Mouse (Mus musculus) embryonic facial prominence, embryonic 14.5 days (tissue): ENCODE data around the gene Mob3c. TPM values are rescaled to one million over a fixed set of nuclear protein-coding genes. Genes with fewer than 3 reads are reported as not detected.

Experiments
- ATAC-seq: fragments of 200-750 bp; cut with Nextera tagmentation; 2 replicates; pipeline ENCODE4 v1.8.0; 2017; ENCODE audit warnings: low read depth, moderate number of reproducible peaks, moderate TSS enrichment
- DNase-seq: peaks from one replicate; pipeline ENCODE4 v3.0.0-alpha.2; 2015; ENCODE audit warnings: low spot score
- H3K27ac ChIP-seq: fragments of 300-500 bp; sonication (generic); replicated peaks from 2 replicates; pipeline ENCODE4 v1.5.1; 2014; ENCODE audit warnings: low read depth, mild to moderate bottlenecking, low read length, moderate library complexity
- H3K27me3 ChIP-seq: fragments of 300-500 bp; sonication (generic); replicated peaks from 2 replicates; pipeline ENCODE4 v1.6.1; 2014; ENCODE audit warnings: low read length; ENCODE audit not compliant: control insufficient read depth, insufficient read depth
- H3K36me3 ChIP-seq: fragments of 300-500 bp; sonication (generic); 2 replicates; pipeline ENCODE4 v1.6.1; 2014; ENCODE audit warnings: low read length, mixed read lengths; ENCODE audit not compliant: control insufficient read depth, insufficient read depth
- H3K4me1 ChIP-seq: fragments of 300-500 bp; sonication (generic); 2 replicates; pipeline ENCODE4 v1.6.1; 2014; ENCODE audit warnings: antibody characterized with exemption, low read length; ENCODE audit not compliant: control insufficient read depth, insufficient read depth
- H3K4me2 ChIP-seq: fragments of 300-500 bp; sonication (generic); 2 replicates; pipeline ENCODE4 v1.6.1; 2014; ENCODE audit warnings: low read depth, mild to moderate bottlenecking, low read length, moderate library complexity, mixed read lengths
- H3K4me3 ChIP-seq: fragments of 300-500 bp; sonication (generic); 2 replicates; pipeline ENCODE4 v1.5.1; 2014; ENCODE audit warnings: low read depth, mild to moderate bottlenecking, low read length
- H3K9ac ChIP-seq: fragments of 300-500 bp; sonication (generic); 2 replicates; pipeline ENCODE4 v1.6.1; 2014; ENCODE audit warnings: low read depth, mild to moderate bottlenecking, low read length, moderate library complexity, mixed read lengths
- H3K9me3 ChIP-seq: fragments of 300-500 bp; sonication (generic); 2 replicates; pipeline ENCODE4 v1.6.1; 2016; ENCODE audit warnings: low read length; ENCODE audit not compliant: control insufficient read depth
- WGBS: fragments of 180-500 bp; shearing (Covaris S2); extraction: QIAGEN DNeasy Blood & Tissue Kit; methylation state at CpG from one replicate; pipeline ENCODE4 v1.1.7; 2014; 5-methylcytosine and 5-hydroxymethylcytosine counted together
- polyA plus RNA-seq: library from polyadenylated mRNA; unstranded; fragments of >200 nt; fragmentation: Nextera tagmentation; extraction: Ambion mirVana; gene quantifications from 2 replicates; pipeline ENCODE4 v1.2.1, GENCODE M21; 2014

The Mob3c gene
- polyA plus RNA-seq, 1 experiment from 2014 or later, result 8.3 TPM

DNA sequence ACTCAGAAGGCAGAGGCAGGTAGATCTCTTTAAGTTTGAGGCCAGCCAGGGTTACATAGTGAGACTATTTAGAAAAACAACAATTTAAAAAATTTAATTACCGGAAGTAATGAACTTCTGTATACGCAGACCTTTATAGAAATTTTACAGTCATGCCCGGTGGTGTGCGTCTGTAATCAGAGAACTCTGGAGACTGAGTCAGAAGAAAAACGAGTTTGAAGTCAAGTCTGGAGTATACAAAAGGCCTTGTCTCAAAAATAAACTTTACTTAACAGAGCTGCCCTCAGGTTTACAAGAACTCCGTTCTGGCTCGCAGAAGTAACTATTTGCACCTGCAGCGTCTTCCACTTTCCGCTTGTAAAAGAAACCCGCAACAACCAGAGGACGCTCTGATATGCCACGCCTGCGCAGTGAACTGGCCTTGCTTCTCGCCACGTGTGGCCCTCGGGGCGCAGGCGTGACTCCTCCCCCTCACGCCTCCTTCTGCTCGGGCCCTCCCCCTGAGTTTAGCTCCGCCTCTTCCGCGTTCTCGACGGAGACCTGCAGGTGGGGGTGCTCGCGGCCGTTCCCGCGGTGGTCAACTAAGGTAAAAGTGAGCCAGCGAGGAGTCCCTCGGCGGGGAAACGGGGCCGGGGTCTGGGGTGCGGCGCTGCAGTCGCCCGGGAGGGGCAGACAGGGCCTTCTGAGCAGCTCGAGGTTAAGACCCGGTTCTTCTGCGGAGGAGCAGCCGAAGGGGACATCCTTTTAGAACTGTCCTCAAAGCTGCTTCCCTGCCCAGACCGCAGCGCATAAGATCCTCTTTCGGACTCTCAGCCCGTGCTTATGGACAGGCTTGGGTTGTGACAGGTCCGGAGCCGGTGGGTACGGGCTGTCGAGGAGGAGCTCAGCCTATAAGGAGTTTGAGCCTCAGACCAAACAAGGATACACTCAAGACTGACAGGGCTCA is 11.1 kb downstream of the Mob3c start, which contains the start of gene Mknk1:
TSS of gene Mknk1 (plus strand) at position 503 of the 946 bp plus-strand sequence.
- Histone ChIP-seq H3K4me3 (peak within 1 kb of the TSS; percentile 70), H3K27me3 (no peaks in the 10 kb centered on the region), H3K9ac (peak within 1 kb of the TSS; percentile 79), H3K36me3 (peaks cover 8% of the 10 kb centered on the region; the same call in 1 of the 2 replicates), H3K9me3 (no peaks in the 10 kb centered on the region), H3K4me1 (peaks cover 7% of the 10 kb centered on the region), H3K4me2 (peak within 1 kb of the TSS; percentile 74), H3K27ac (peak within 1 kb of the TSS; percentile 61)
- 3% methylated on average over 51 of the region's 51 CpGs for WGBS
- ATAC-seq, result peak; percentile 96
- peak; percentile 97 for DNase-seq

DNA sequence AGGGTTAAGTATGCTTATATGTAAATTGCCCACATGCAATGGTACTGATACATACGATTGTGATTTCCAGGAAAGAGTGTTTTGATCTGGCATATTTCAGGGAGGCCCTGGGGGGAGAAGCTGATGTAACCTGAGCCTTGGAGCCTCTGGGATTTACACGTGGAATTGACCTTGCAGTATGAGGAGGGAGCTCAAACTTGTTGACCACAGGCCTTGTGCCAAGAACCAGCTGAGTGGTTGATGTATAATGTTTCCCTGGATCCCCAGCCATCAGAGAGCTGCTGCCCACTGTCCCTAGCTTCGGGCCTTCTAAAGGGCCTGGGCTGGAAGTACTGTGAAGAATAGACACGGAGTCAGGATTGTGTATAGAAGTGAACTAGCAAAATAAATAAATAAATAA is 12.1 kb downstream of the Mob3c start:
- Histone ChIP-seq H3K36me3 (no peaks in the 10 kb centered on the region), H3K4me2 (peak overlapping the region; percentile 74), H3K27me3 (no peaks in the 10 kb centered on the region), H3K9me3 (no peaks in the 10 kb centered on the region), H3K9ac (0 out of 2 replicates have a peak overlapping the region, but pooled peaks have one; percentile 79), H3K4me3 (peak overlapping the region; percentile 70), H3K27ac (no peak overlapping the region), H3K4me1 (peaks cover 7% of the 10 kb centered on the region)
- 32% methylated on average over 4 of the region's 4 CpGs for WGBS
- no peak for ATAC-seq
- no peak for DNase-seq

- no peak overlapping the region for H3K9ac ChIP-seq
- H3K9me3 ChIP-seq, result no peaks in the 10 kb centered on the region
- no peaks in the 10 kb centered on the region for H3K27me3 ChIP-seq
- H3K4me2 ChIP-seq, result no peak overlapping the region
- no peak for DNase-seq
- ATAC-seq, result no peak
- no peak overlapping the region for H3K27ac ChIP-seq
- 87% methylated on average over 4 of the region's 4 CpGs for WGBS
- no peaks in the 10 kb centered on the region for H3K36me3 ChIP-seq
- H3K4me1 ChIP-seq, result peaks cover 7% of the 10 kb centered on the region
- H3K4me3 ChIP-seq, result no peak overlapping the region
These were observed 12.9 kb downstream of the Mob3c start for GRCm38 (mm10) chr4:115840842-115841241.

DNA sequence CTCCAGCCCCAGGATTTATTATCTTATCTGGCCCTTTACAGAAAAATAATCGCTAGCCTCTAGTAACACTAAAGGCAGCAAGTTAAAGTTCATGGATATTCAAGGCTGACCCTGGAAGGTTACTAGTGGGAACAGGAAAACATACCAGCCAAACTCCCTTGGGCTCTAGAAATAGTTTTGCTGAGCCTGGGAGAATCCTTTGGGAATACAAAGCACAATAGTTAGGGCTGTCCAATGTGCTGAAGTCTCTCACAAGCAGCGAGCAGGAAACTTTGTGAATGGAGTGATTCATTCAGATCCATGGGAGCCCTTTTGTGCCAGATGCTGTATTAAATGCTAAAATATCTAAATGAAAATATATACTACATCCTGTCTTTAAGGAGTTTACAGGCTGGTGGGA is 18.8 kb downstream of the Mob3c start:
- no peak overlapping the region for H3K27ac ChIP-seq
- no peak overlapping the region for H3K9ac ChIP-seq
- ATAC-seq (no peak), DNase-seq (peak; percentile 33)
- H3K27me3 ChIP-seq, result no peaks in the 10 kb centered on the region
- H3K4me1 ChIP-seq, result no peaks in the 10 kb centered on the region
- peaks cover 33% of the 10 kb centered on the region for H3K36me3 ChIP-seq
- H3K4me3 ChIP-seq, result no peak overlapping the region
- WGBS, result 47% methylated on average over 2 of the region's 2 CpGs
- no peak overlapping the region for H3K4me2 ChIP-seq
- no peaks in the 10 kb centered on the region for H3K9me3 ChIP-seq

DNA sequence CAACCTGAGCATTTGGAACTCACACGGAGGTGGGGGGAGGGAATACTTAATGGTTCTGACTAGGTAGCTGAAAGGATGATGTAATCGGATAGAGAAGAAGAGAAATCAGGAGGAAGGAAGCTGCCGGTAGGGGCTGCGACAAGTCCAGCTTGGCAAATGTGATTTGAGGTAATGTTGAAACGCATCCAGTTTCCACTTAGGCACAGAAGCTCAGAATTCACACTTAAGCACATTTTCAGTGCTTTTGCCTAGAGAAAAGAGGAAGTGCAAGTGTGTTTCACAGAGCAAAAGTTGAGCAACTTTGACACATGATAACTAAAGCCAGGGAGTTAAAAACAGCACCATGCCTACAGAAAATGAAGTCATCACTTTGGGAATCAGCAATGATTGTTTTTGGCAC is 19.5 kb downstream of the Mob3c start:
- Histone ChIP-seq H3K4me3 (no peak overlapping the region), H3K9ac (no peak overlapping the region), H3K27me3 (no peaks in the 10 kb centered on the region), H3K4me2 (no peak overlapping the region), H3K4me1 (no peaks in the 10 kb centered on the region), H3K27ac (no peak overlapping the region), H3K9me3 (no peaks in the 10 kb centered on the region), H3K36me3 (peaks cover 37% of the 10 kb centered on the region)
- WGBS, result 43% methylated on average over 5 of the region's 5 CpGs
- ATAC-seq (peak; percentile 41; the same call in 1 of the 2 replicates), DNase-seq (peak; percentile 51)

GRCm38 (mm10) chr4:115848083-115848482 is 20.2 kb downstream of the Mob3c start:
- WGBS, result 78% methylated on average over 1 of the region's 1 CpGs
- no peak for DNase-seq
- Histone ChIP-seq H3K4me3 (no peak overlapping the region), H3K9me3 (no peaks in the 10 kb centered on the region), H3K9ac (no peak overlapping the region), H3K27me3 (no peaks in the 10 kb centered on the region), H3K27ac (no peak overlapping the region), H3K4me2 (no peak overlapping the region), H3K36me3 (peaks cover 37% of the 10 kb centered on the region), H3K4me1 (no peaks in the 10 kb centered on the region)
- no peak for ATAC-seq

GRCm38 (mm10) chr4:115848990-115849677 is 21.2 kb downstream of the Mob3c start:
- no peaks in the 10 kb centered on the region for H3K27me3 ChIP-seq
- H3K4me3 ChIP-seq, result no peak overlapping the region
- H3K27ac ChIP-seq, result no peak overlapping the region
- H3K9me3 ChIP-seq, result no peaks in the 10 kb centered on the region
- no peak overlapping the region for H3K9ac ChIP-seq
- ATAC-seq (no peak), DNase-seq (no peak)
- whole genome bisulfite sequencing, result 70% methylated on average over 8 of the region's 8 CpGs
- H3K4me1 ChIP-seq, result no peaks in the 10 kb centered on the region
- H3K36me3 ChIP-seq, result peaks cover 37% of the 10 kb centered on the region
- H3K4me2 ChIP-seq, result no peak overlapping the region

DNA sequence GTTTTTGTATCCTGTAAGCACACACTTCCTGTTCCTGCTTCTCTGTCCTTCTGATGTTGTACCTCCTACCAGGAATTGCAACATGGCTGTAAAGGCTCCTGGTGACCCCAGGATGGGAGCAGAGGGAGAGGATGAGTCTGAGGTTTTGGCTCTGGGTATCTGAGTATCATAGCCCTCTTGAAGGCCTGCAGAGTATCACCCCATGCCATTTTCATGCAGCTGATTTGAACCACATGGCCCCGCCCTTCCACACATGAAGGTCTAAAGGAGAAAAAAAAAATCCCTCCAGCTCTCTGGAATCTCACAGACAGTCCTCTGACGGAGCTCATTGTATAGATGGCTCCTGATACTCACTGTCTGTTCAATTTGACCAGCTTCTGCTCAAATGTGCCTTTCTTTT is 22.2 kb downstream of the Mob3c start:
- Histone ChIP-seq H3K4me3 (no peak overlapping the region), H3K4me1 (peaks cover under 1% of the 10 kb centered on the region; the same call in 1 of the 2 replicates), H3K27ac (no peak overlapping the region; the same call in 1 of the 2 replicates), H3K36me3 (peaks cover 37% of the 10 kb centered on the region), H3K4me2 (no peak overlapping the region), H3K27me3 (no peaks in the 10 kb centered on the region), H3K9ac (no peak overlapping the region), H3K9me3 (no peaks in the 10 kb centered on the region)
- ATAC-seq (no peak), DNase-seq (no peak)
- WGBS, result 63% methylated on average over 2 of the region's 2 CpGs
